Mouse (Mus musculus): Measurements from ENCODE around the gene Gm49383. TPM values are rescaled to one million over a fixed set of nuclear protein-coding genes. Genes with fewer than 3 reads are reported as not detected.
A peak's percentile ranks its signal among the peaks of the same experiment; 100 is the strongest.

Gene Gm49383
- 1 to 10 TPM; 1.7 to 3.4 TPM for total RNA-seq (2021)
- long read RNA-seq, experiment 1, partial matches to known transcripts: 0 of 1 reads
- long read RNA-seq, experiment 1, other reads (novel, unspliced or antisense): 1 of 1 reads
- long read RNA-seq, experiment 2: 0 reads

DNA sequence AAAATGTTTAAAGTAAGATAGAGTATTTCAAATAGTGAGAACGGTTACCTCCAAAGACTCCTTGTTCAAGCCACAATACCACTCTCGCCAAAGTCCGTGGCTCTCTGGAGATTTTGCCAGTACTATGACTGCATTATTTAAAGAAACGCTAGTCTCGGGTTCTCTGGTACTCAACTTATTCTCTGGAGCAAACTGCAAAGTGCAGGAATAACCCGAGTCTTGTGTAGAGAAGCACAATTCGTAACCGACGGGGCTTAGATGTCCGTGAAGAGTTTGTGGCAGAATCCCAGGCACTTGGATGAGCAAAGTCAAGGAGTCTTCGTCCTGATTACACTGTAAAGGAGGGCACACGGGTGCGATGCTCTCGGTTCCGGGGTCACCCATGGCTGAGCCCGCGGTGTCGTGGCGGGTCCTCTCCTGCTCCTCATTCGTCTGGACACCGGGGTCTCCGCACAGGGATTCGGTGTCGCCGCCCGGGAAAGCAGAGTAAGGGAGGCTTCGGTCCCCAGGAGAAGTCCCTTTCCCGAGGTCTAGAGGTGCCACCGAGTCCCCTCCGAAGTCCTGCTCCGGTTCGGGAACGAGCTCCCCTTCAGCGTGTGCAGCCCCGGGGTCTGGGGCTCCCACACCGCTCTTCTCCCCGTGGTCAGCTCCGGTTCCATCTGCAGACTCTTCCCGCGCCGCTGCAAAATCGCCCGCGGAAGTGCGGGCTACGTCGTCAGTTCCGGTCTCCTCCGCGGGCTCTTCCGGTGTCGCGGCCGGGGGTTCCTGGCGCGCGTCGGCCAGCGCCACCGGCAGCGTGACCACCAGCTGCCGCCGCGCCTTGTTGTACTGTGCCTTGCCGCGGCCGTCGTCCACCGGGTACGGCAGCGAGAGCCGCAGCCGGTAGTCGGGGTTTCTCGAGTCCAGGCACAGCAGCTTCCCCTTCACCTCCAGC is at the start of gene Gm49383:
TSS of gene Gm49383 (minus strand) at position 661 of the 934 bp plus-strand sequence.
- peak; percentile 55 for DNase-seq (ENCODE audit: low spot score)

DNA sequence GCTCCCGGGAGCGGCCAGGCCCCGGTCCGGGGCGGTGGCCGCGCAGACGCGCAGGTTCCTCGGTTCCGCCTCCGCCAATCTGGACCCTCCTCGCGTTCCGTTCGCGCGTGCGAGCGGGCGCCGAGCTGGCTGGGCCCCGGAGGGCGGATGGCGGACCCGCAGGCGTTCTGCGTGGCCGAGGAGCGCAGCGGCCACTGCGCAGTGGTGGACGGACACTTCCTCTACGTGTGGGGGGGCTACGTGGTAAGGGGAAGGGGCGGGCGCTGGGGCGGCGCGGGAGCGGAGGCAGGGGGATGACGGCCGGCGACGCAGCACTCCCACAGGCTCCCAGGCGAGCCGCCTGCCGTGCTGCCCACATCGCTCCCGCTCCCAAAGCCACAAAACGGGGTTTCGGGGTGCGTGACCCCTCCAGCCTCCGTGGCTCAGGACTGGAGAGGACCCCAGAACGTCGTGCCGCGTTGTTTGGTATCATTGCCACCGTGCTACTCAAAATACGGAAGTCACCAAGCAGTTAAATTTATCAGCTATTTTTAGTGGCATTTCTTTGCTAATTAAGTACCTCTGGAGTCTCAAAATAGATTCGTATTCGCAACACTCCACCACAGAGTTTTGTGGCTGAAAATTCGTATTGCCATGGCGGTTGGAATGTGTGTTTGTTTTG is 45.0 kb upstream of the Gm49383 start:
- DNase-seq (ENCODE audit: low spot score): peak; percentile 74

DNA sequence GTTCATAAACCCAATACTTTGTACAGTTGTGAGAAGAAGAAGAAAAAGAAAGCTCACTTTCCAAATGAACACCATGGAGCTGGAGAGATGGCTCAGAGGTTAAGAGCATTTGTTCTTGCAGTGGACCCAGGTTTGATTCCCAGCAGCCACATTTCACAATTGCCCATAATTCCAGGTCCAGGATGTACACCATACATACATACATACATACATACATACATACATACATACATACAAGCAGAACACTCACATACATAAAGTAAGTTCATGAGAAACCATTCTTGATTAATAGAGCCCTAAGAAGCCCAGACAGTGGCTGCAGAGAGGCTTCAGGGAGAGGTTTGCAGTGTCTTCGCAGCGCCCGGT is 44.5 kb upstream of the Gm49383 start:
- no peak for DNase-seq (ENCODE audit: low spot score)

DNA sequence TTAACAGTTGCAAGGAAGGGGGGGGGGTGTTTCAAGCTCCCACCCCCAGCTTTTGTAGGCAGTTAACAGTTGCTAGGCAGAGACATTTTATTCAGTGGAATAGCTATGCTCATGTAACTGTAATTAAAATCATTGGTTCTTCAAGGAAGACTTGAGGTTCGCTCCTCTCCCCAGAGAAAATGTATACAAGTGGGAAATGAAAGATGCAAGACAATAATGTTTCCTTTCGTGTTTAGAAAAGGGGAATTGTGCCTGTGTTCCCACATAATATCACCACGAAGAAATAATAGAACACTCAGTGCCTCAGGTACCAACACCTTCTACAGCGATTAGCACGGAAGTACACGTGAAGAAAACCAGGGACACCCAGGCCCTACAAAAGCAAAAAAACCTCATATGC is 44.0 kb upstream of the Gm49383 start, which contains the start of gene Klhdc1:
TSS of gene Klhdc1 (plus strand) at position 301 of the 400 bp plus-strand sequence.
- no peak for DNase-seq (ENCODE audit: low spot score)

DNA sequence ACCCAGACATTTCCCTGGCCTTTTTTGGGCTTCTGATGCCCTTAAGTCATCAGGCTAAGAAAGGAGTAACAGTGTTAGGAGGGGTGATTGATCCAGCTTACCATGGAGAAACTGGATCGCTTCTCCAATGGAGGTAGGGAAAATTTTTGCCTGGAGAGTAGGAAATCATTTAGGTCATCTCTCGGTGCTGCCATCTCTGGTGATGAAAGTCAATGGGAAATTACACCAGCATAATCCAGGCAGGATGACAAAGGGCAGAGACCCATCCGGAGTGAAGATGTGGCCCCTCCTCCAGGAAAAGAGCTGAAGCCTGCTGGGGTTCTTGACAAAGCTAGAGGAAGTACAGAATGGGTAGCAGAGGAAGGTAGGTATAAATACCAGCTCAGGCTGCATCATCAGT is 41.4 kb upstream of the Gm49383 start:
- no peak for DNase-seq (ENCODE audit: low spot score)

DNA sequence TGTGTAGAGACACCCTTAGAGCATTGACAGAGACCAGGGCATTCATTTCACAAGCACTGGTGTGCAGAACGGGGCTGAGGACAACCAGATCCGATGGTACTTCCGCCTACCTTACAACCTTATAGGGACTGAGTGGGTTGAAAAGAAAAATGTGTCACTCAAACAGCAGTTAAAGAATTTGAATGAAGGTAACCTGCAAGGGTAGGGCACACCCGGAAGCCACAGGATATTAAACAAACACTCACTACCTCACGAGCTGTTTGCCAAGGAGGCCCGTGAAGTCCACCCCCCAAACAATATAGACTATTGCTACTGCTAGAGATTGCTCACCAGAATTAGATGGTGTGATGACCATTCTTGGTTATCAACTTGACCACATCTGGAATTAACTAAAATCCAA is 38.9 kb upstream of the Gm49383 start:
- DNase-seq (ENCODE audit: low spot score): no peak

DNA sequence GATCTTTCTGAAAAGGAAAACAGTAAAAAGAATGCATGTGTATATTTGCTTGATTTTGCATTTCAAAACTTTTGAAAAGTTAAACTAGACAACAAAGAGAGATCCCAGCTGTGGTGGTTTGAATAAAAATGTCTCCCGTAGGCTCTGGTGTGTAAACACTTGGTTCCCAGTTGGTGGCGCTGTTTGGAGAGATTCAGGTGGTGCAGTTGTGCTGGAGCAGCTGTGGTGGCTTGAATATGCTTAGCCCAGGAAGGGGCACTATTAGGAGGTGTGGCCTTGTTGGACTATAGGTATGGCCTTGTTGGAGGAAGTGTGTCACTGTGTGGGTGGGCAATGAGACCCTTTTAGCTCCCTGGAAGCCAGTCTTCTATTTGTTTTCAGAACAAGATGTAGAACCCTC is 32.3 kb upstream of the Gm49383 start:
- no peak for DNase-seq (ENCODE audit: low spot score)

DNA sequence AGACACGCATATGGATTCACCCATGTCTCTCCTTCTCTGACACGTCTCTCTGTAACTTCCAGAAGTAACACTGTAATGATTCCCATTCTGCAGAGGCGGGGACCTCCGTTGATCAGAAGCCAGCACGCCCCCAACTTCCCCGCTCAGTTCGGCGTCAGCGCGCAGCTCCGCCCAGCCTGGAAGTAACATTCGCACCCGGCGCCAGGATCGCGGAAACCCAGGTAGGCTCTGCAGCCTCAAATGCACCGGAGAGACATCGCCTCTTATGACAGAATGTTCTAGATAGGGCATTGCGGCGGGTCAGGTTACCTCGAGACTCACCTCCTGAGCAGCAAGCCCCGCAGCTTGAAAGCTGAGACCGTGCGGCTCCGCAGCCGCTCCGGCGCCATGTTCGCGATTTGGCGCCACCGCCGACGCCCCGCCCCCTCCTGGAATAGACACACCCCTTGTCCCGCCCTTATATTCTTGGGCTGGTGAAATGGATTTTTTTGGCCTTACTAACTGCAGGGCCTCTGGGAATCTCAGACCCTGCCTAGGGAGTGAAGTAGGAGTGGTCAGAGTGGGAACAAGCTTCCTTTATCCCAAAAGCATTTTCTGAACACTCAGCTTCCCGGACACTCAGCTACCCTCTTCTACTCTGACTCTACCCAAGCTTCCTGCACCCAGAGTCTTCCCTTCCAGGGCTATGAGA is 31.0 kb upstream of the Gm49383 start, which contains the start of gene Pole2:
TSS of gene Pole2 (minus strand) at position 420 of the 691 bp plus-strand sequence.
- DNase-seq (ENCODE audit: low spot score): peak; percentile 88

DNA sequence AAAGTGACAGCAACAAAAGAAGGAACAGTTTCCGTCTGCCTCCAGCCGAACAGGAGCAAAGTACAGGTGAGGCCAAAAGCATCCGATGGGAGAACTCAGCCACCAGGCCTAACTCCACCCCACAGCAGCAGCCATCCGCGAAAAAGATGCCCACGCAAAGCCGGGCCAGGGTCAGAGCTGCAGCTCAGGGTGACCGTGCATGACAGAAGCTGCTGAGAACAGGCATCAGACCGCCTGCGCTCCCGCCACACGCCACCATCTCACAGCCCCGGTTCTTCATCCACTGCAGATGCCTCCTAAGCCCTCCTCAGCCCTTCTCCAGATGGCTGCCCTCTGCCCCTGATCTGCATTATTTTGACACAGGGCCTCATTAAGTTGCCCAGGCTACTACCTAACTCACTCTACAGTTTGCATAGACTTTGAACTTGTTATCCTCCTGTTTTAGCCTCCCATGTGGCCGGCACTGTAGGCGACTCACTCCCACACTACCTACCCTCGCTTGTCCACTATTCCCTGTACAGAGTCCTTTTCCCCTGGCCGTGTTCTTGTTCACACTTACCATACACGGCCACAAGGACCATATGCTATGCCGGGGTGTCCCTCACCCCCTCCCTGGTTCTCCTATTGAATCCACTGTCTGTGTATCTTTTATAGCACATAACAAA is 23.8 kb upstream of the Gm49383 start:
- DNase-seq (ENCODE audit: low spot score): no peak

DNA sequence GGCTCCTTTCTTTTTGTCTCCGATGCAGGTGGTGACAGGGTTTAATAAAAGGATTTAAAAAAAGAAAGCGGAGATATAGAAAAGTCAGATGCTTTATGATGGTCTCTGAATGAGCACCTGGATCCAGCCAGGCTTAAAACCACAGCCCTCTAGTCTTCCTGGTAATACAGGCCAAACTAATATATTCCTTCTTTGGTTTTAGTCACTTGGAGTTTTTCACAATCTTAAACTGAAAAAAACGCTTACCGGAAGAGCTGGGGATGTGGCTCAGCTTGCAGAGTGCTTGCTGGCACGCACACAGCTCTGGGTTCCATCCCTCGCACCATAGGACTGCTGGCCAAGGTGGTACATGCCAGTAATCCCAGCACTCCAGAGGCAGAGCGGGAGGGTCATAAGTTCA is 19.7 kb upstream of the Gm49383 start:
- DNase-seq (ENCODE audit: low spot score): no peak

DNA sequence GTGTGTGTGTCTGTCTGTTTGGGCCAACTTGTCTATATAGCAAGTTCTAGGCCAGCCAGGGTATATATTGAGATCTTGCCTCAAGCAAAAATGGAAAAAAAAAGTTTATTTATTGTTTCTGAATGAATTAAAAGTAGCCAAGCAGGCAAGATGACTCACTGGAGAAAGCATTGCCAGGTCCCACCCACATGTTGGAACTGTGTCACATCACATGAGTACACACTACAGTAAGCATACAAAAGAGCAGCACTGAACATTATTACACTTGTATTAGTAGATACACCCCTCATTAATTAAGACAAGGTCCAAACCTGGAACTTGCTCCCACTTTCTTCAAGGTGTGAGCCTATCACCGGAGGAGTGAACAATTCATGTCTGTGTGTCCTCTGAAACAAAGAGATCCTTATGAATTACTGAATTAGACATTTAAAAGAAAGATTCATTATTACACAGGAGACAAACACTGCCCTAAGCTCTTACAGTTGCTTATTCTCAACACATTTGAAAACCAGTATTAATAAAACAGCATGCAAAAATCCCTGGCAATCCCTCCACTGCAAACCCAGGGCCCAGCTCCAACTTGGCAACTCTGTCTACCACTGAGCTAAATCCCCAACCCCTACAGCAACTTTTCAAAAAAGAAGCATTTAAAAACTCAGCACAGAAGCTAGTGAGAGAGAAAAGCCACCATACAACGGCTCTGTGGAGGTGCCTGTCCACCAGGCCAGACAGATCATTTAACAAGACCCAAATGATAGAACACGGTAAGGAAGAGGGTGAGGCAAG is 18.3 kb upstream of the Gm49383 start:
- peak; percentile 69 for DNase-seq (ENCODE audit: low spot score)

DNA sequence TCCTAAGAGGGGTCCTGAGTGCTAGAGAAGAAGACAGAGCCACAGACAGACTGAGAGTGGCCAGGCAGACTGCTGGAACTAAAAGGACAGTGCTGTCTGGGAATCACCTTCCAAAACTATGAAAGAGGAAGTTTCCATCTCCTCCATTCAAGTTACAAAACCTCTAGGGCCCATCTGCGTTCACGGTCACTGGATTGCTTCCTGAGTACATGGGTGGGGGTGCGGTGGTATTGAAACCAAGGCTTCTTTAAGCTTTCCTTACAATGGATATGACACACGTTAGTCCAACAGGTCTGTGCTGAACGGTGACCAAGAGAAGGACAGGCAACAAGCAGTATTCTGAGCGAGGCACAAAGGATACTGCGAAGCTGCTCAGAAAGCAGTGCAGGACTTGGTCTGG is 17.5 kb upstream of the Gm49383 start:
- no peak for DNase-seq (ENCODE audit: low spot score)

DNA sequence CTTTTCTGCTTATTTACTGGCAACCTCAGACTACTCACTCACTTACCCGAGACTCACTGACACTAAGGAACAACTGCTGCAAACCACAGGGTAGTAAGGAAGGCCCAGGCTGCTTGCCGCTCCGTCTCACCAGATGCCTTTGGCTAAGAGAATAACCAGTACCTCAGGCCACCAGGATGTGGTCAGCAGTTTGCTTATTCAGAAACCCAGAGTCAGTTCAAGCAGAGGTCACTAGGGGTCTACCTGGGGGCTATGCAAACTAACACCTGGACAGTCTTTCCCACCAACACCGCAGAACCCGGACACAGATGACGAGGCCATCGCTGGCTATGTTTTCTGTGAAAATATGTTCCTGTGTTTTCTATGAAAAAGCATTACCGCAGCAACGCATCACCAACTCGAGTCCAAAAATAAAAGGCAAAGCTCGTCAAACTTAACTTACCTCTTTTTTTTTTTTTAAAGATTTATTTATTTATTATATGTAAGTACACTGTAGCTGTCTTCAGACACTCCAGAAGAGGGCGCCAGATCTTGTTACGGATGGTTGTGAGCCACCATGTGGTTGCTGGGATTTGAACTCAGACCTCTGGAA is 16.4 kb upstream of the Gm49383 start:
- DNase-seq (ENCODE audit: low spot score): no peak

DNA sequence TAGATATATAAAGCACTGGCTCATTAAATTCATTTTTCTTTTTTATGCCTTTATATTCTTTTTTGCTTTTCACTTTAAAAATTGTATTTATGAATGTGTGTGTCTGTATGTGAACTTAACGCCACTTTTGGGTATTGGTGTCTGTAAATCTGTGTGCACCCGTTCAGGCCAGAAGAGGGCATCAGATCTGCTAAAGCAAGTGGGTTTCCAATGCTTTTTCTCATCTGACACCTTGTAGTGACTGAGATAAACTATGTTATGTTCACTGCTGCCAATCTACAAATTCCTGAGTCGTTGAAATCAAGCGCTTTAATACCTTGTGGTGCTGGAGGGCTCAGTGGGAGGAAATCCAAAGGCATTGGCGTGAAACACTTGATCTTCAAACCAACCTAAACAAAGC is 14.2 kb upstream of the Gm49383 start:
- no peak for DNase-seq (ENCODE audit: low spot score)

DNA sequence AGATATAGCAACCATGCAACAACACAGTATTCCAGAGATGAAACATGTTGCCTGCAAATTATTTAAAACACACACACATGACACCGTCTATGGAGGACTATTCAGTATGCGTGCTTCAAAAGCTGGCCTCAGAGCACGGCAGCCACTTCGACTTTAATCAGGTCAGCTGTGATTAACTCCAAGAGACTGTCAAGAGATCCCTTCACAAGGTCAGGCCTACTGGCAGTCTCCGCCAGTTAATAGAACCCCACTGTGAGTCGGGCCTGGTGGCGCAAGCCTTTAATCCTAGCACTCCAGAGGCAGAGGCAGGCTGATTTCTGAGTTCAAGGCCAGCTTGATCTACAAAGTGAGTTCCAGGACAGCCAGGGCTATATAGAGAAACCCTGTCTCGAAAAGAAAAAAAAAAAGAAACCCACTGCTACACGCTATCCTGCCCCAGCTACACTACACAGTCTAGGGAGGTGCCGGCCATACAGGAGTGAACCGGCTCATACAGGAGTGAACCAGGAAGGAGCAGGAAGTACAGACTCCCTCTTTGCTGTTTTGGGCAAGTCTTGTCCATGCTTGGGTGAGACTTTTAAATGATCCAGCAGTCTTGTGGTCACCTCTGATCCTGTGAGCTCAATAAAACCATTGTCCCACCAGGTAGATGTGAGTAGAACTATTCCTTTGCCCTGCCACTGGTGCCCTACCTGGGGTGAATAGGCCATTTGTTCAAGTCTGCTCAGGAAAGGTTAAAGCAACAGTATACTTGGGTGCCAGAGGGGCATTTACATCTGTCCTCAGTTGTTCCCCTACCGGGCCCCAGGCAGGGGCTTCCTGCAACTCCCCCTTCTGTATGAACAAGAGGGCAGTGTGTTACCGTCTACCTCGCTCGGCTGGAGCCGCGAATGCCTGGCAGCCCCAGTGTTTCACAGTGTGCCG is 13.4 kb upstream of the Gm49383 start:
- no peak for DNase-seq (ENCODE audit: low spot score)

DNA sequence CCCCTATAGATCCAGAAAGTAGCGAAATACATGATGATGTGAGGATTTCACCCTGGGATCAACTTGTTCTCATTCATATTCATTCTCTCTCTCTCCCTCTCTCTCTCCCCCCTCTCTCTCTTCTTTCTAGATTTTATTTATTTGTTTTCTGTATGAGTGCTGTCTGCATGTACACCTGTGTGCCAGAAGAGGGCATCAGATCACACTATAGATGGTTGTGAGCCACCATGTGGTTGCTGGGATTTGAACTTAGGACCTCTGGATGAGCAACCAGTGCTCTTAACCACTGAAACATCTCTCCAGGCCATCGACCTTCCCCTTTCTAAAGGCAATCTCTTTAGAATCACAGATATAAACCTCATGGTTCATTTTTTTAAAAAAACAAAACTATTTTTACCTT is 11.6 kb upstream of the Gm49383 start:
- DNase-seq (ENCODE audit: low spot score): no peak

DNA sequence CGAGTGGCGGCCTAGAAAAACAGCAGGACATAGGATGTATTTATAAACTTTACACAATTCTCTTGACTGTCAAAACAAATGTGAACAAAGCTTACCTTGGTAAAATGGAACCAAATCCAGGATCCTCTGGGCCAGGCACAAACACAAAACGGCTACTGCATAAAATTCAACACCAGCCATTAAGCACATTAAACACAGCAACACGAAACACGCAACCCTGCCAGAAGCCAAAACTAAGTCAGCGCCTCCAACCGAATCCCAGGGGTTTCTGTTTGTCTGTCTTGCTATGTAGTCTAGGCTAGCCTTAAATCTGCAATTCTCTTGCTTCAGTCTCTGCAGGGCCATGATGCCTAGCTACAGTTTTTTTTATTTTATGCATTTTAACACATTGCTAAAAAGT is 11.0 kb upstream of the Gm49383 start:
- DNase-seq (ENCODE audit: low spot score): no peak

DNA sequence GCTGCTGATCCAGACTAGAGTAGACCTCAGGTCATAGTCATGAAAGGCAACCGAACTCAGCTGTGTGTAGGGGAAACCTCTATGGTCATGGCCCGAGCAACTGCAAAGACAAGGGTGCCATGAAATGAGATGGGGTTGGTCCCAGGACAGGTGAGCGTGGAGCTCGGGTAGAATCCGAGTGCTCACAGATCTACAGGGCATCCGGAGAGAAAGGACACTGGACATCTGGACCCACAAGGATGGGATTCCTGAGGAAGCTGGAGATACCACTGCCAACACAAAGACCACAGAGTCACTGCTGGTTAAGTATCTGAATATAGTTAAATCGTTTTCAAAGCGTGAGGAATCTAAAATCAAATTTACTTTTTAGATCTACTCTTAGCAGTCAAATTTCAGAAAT is 10.5 kb upstream of the Gm49383 start:
- DNase-seq (ENCODE audit: low spot score): no peak
